Mouse (Mus musculus): ENCODE data around the gene Slc2a2. TPM values are rescaled to one million over a fixed set of nuclear protein-coding genes. Genes with fewer than 3 reads are reported as not detected.

Gene Slc2a2
- polyA plus RNA-seq (2014; fragmentation: Nextera tagmentation; extraction: Ambion mirVana): 0.11 TPM in 1 of 2 replicates, not detected in the other

DNA sequence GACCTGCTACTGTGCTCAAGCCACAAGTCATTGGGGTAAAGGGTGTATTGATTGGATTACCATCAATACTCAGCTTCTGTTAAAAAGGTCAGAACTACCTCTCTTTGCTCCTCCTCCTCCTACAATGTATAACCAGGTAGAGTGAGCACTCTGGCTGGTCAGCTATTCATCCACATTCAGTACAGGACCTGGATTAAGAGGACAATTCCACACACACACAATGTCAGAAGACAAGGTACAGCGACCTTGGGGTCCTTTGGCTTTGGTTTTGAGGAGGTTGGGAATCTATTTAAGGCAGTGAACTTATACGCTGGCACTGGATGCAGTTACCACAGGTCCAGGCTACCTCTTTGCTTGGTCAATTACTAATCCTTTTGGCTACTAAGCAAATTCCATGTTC is at the start of gene Slc2a2:
Gene Slc2a2, plus strand, starts transcription at position 107 of the 400 bp plus-strand sequence.
- H3K4me1 ChIP-seq (ENCODE audit: control insufficient read depth, insufficient read depth, low read length): no peaks in the 10 kb centered on the region
- no peak within 1 kb of the TSS for H3K4me2 ChIP-seq (ENCODE audit: low read depth, severe bottlenecking)
- no peak within 1 kb of the TSS for H3K27ac ChIP-seq (replicated peaks; ENCODE audit: low read depth, low read length)
- 90% methylated on average over 2 of the region's 2 CpGs for WGBS
- no peaks in the 10 kb centered on the region for H3K36me3 ChIP-seq (ENCODE audit: control insufficient read depth, insufficient read depth, low read length)
- H3K27me3 ChIP-seq (ENCODE audit: control insufficient read depth, insufficient read depth, low read length): no peaks in the 10 kb centered on the region
- H3K9ac ChIP-seq (ENCODE audit: low read length): no peak within 1 kb of the TSS
- H3K9me3 ChIP-seq (ENCODE audit: control insufficient read depth, low read length): no peaks in the 10 kb centered on the region
- DNase-seq (ENCODE audit: low spot score) (no peak), ATAC-seq (ENCODE audit: insufficient number of reproducible peaks, low FRiP score, low TSS enrichment, low read depth) (no peak)
- no peak within 1 kb of the TSS for H3K4me3 ChIP-seq (ENCODE audit: low read depth, low read length)

DNA sequence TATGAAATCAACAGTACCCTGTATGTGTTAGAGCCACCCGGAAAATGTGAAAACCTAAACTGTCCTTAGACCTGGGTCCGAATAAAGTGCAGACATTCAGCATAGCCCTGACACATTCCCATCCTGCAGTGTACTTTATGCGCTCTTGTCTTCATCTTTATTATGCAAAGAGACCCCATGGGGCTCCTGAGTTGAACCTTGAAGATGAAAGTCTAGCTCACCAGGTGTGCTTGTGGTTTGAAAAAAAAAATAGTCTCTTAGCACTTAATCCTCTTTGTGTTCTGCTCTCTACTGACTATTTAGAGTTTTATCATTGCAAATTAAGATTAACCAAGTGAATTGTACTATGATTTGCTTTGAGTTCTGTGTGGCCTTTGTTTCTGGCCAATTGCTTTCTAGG is 45.1 kb upstream of the Slc2a2 start:
- DNase-seq (ENCODE audit: low spot score) (no peak), ATAC-seq (ENCODE audit: insufficient number of reproducible peaks, low FRiP score, low TSS enrichment, low read depth) (no peak)
- Histone ChIP-seq H3K9ac (ENCODE audit: low read length) (no peak overlapping the region), H3K4me3 (ENCODE audit: low read depth, low read length) (no peak overlapping the region), H3K36me3 (ENCODE audit: control insufficient read depth, insufficient read depth, low read length) (no peaks in the 10 kb centered on the region), H3K27me3 (ENCODE audit: control insufficient read depth, insufficient read depth, low read length) (no peaks in the 10 kb centered on the region), H3K4me2 (ENCODE audit: low read depth, severe bottlenecking) (no peak overlapping the region), H3K9me3 (ENCODE audit: control insufficient read depth, low read length) (no peaks in the 10 kb centered on the region), H3K4me1 (ENCODE audit: control insufficient read depth, insufficient read depth, low read length) (no peaks in the 10 kb centered on the region), H3K27ac (replicated peaks; ENCODE audit: low read depth, low read length) (no peak overlapping the region)
- WGBS: 66% methylated on average over 3 of the region's 3 CpGs

DNA sequence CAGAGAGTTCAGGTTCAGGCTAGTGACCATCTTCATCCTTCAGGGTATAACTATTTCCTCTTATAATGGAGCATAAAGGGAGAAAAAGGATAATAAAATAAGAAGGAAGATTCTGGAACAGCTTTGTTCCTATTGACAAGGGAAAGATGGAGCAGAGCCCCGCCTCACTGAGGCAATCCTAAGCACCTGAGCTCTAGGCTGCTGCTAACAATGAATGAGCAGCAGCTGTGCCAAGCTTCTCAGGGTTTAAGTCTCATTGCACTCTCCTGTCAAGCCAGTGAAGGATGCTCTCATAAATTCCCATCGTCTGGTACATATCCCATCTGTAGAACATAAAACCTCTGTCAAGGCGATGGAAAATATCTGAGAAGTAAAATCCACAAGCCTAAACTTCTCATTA is 44.7 kb upstream of the Slc2a2 start:
- no peak overlapping the region for H3K4me3 ChIP-seq (ENCODE audit: low read depth, low read length)
- no peaks in the 10 kb centered on the region for H3K36me3 ChIP-seq (ENCODE audit: control insufficient read depth, insufficient read depth, low read length)
- H3K9ac ChIP-seq (ENCODE audit: low read length): no peak overlapping the region
- H3K27ac ChIP-seq (replicated peaks; ENCODE audit: low read depth, low read length): no peak overlapping the region
- H3K4me2 ChIP-seq (ENCODE audit: low read depth, severe bottlenecking): no peak overlapping the region
- 67% methylated on average over 3 of the region's 3 CpGs for WGBS
- H3K27me3 ChIP-seq (ENCODE audit: control insufficient read depth, insufficient read depth, low read length): no peaks in the 10 kb centered on the region
- H3K4me1 ChIP-seq (ENCODE audit: control insufficient read depth, insufficient read depth, low read length): no peaks in the 10 kb centered on the region
- no peak for ATAC-seq (ENCODE audit: insufficient number of reproducible peaks, low FRiP score, low TSS enrichment, low read depth)
- no peaks in the 10 kb centered on the region for H3K9me3 ChIP-seq (ENCODE audit: control insufficient read depth, low read length)
- no peak for DNase-seq (ENCODE audit: low spot score)

DNA sequence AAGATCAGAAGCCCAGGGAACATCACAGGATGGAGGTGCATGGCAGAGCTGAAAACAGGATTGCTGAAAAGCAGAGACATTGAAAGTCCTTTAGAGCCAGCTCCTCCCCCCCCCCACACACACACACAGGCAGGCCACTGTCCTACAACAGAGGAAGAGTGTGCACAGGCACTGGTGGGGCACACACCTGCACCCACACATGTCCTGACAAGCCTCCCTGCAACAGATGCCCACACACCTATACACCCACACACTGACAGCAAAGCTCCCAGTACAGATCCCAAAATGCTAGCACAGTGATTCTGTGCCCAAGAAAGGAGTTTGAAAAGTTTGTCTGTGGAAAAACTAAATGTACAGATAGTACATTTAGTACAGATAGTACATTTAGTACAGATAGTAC is 43.0 kb upstream of the Slc2a2 start:
- Histone ChIP-seq H3K27ac (replicated peaks; ENCODE audit: low read depth, low read length) (no peak overlapping the region), H3K27me3 (ENCODE audit: control insufficient read depth, insufficient read depth, low read length) (no peaks in the 10 kb centered on the region), H3K9ac (ENCODE audit: low read length) (no peak overlapping the region), H3K4me3 (ENCODE audit: low read depth, low read length) (no peak overlapping the region), H3K9me3 (ENCODE audit: control insufficient read depth, low read length) (no peaks in the 10 kb centered on the region), H3K36me3 (ENCODE audit: control insufficient read depth, insufficient read depth, low read length) (no peaks in the 10 kb centered on the region), H3K4me2 (ENCODE audit: low read depth, severe bottlenecking) (no peak overlapping the region), H3K4me1 (ENCODE audit: control insufficient read depth, insufficient read depth, low read length) (no peaks in the 10 kb centered on the region)
- ATAC-seq (ENCODE audit: insufficient number of reproducible peaks, low FRiP score, low TSS enrichment, low read depth): no peak
- no peak for DNase-seq (ENCODE audit: low spot score)

DNA sequence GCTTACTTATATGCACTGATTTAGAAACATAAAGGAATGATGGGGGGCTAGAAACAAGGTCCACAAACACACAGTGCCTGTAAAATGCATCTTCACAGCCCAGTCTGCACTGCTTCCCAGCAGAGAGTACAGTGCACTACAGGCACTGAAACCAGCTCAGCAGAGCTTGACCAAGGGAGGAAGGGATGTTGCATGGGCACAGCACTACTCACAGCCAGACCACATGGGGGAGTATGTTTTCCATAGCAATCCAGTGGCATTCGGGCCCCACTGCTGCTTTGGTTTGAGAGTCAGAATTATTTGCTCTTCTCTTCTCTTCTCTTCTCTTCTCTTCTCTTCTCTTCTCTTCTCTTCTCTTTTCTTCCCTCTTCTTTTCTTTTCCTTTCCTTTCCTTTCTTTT is 39.4 kb upstream of the Slc2a2 start:
- H3K27me3 ChIP-seq (ENCODE audit: control insufficient read depth, insufficient read depth, low read length): no peaks in the 10 kb centered on the region
- H3K36me3 ChIP-seq (ENCODE audit: control insufficient read depth, insufficient read depth, low read length): no peaks in the 10 kb centered on the region
- H3K9ac ChIP-seq (ENCODE audit: low read length): no peak overlapping the region
- H3K27ac ChIP-seq (replicated peaks; ENCODE audit: low read depth, low read length): no peak overlapping the region
- H3K9me3 ChIP-seq (ENCODE audit: control insufficient read depth, low read length): no peaks in the 10 kb centered on the region
- H3K4me1 ChIP-seq (ENCODE audit: control insufficient read depth, insufficient read depth, low read length): no peaks in the 10 kb centered on the region
- ATAC-seq (ENCODE audit: insufficient number of reproducible peaks, low FRiP score, low TSS enrichment, low read depth) (no peak), DNase-seq (ENCODE audit: low spot score) (no peak)
- 50% methylated on average over 1 of the region's 1 CpGs for WGBS
- H3K4me2 ChIP-seq (ENCODE audit: low read depth, severe bottlenecking): no peak overlapping the region
- no peak overlapping the region for H3K4me3 ChIP-seq (ENCODE audit: low read depth, low read length)

DNA sequence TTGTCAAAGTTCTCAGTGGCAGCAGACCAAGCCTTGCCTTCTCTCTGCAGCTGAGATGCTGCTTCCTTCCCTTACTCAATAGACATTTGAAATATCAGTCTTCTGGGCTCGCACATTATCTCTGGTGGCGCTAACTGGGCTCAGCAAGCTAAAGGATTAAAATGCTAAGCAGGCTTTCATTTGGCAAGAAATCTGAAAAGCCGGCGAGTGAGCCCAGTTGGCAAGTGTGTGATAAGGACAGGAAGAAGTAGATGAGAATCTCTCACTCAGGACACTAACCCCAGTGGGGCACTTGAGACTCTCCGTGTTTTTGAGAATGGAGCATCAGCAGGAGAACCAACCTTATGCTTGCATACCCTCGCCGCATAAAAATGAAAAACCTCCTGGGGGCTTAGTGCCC is 16.9 kb upstream of the Slc2a2 start:
- 91% methylated on average over 7 of the region's 7 CpGs for WGBS
- Histone ChIP-seq H3K9ac (ENCODE audit: low read length) (no peak overlapping the region), H3K27ac (replicated peaks; ENCODE audit: low read depth, low read length) (no peak overlapping the region), H3K27me3 (ENCODE audit: control insufficient read depth, insufficient read depth, low read length) (no peaks in the 10 kb centered on the region), H3K9me3 (ENCODE audit: control insufficient read depth, low read length) (no peaks in the 10 kb centered on the region), H3K4me3 (ENCODE audit: low read depth, low read length) (no peak overlapping the region), H3K4me2 (ENCODE audit: low read depth, severe bottlenecking) (no peak overlapping the region), H3K36me3 (ENCODE audit: control insufficient read depth, insufficient read depth, low read length) (no peaks in the 10 kb centered on the region), H3K4me1 (ENCODE audit: control insufficient read depth, insufficient read depth, low read length) (0 out of 2 replicates have a peak, but pooled peaks cover 3% of the 10 kb centered on the region)
- DNase-seq (ENCODE audit: low spot score) (no peak), ATAC-seq (ENCODE audit: insufficient number of reproducible peaks, low FRiP score, low TSS enrichment, low read depth) (no peak)

DNA sequence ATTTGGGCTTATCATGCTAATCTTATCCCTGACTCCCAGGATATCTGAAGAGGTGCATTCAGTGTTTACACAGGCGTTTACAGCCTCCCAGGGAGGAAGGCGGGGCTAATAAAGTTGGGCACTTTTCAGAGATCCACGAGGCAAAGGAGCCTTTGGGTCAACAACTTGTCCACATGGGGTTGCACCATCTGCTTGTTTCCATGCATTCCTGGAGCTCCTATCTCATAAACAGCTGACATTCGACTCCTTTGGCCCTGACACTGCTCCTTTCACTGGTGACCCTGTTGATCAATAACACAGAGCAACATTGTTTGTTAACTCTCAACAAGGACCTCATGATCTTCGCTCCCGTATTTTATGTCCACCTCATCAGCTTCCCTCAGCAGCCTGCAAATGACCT is 15.8 kb upstream of the Slc2a2 start:
- H3K27me3 ChIP-seq (ENCODE audit: control insufficient read depth, insufficient read depth, low read length): no peaks in the 10 kb centered on the region
- 26% methylated on average over 6 of the region's 6 CpGs for WGBS
- DNase-seq (ENCODE audit: low spot score): no peak
- no peak overlapping the region for H3K9ac ChIP-seq (ENCODE audit: low read length)
- 0 out of 2 replicates have a peak, but pooled peaks cover 3% of the 10 kb centered on the region for H3K4me1 ChIP-seq (ENCODE audit: control insufficient read depth, insufficient read depth, low read length)
- ATAC-seq (ENCODE audit: insufficient number of reproducible peaks, low FRiP score, low TSS enrichment, low read depth): no peak
- no peaks in the 10 kb centered on the region for H3K9me3 ChIP-seq (ENCODE audit: control insufficient read depth, low read length)
- no peak overlapping the region for H3K4me3 ChIP-seq (ENCODE audit: low read depth, low read length)
- H3K27ac ChIP-seq (replicated peaks; ENCODE audit: low read depth, low read length): no peak overlapping the region
- H3K4me2 ChIP-seq (ENCODE audit: low read depth, severe bottlenecking): no peak overlapping the region
- no peaks in the 10 kb centered on the region for H3K36me3 ChIP-seq (ENCODE audit: control insufficient read depth, insufficient read depth, low read length)

DNA sequence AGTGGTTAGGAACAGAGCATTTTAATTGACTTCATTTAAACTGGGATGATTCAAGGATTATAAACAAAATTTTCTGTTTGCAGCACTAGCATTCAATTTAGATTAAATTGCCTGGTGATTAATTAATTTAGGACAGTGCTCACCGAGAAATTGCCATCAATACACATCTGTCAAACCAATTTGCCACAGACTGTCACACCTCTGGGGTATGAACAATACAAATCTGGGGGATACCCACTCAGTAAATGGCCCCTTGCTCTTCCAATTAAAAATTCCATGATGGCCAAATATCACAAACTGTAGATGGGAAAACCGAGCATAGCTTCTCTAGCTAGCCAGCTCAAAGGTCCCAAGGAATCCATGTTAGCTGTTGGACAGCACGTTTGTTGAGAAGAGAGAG is 15.3 kb upstream of the Slc2a2 start:
- Histone ChIP-seq H3K4me3 (ENCODE audit: low read depth, low read length) (no peak overlapping the region), H3K4me2 (ENCODE audit: low read depth, severe bottlenecking) (no peak overlapping the region), H3K4me1 (ENCODE audit: control insufficient read depth, insufficient read depth, low read length) (0 out of 2 replicates have a peak, but pooled peaks cover 3% of the 10 kb centered on the region), H3K9ac (ENCODE audit: low read length) (no peak overlapping the region), H3K27me3 (ENCODE audit: control insufficient read depth, insufficient read depth, low read length) (no peaks in the 10 kb centered on the region), H3K36me3 (ENCODE audit: control insufficient read depth, insufficient read depth, low read length) (no peaks in the 10 kb centered on the region), H3K27ac (replicated peaks; ENCODE audit: low read depth, low read length) (no peak overlapping the region), H3K9me3 (ENCODE audit: control insufficient read depth, low read length) (no peaks in the 10 kb centered on the region)
- ATAC-seq (ENCODE audit: insufficient number of reproducible peaks, low FRiP score, low TSS enrichment, low read depth) (no peak), DNase-seq (ENCODE audit: low spot score) (no peak)
- 82% methylated on average over 3 of the region's 3 CpGs for WGBS

DNA sequence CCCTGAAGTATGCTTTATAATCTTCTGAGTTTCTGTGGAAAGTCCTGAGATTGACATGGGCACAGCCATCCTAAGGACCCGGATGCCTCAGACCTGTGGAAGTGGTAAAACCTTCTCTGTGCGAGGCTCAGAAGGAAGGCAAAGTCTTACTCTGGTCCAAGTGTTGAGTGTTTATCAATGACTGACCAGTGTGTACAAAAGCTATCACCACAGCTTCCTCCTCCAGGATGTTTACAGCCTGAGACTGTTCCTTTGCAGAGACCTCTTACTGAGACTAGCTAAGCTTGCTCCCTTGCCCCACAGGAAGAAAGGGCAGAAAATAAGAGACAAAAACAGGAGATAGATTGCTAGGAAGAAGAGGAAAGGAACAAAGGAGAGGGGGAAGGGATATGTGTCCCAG is 12.2 kb upstream of the Slc2a2 start:
- Histone ChIP-seq H3K9me3 (ENCODE audit: control insufficient read depth, low read length) (no peaks in the 10 kb centered on the region), H3K4me1 (ENCODE audit: control insufficient read depth, insufficient read depth, low read length) (0 out of 2 replicates have a peak, but pooled peaks cover 3% of the 10 kb centered on the region), H3K36me3 (ENCODE audit: control insufficient read depth, insufficient read depth, low read length) (no peaks in the 10 kb centered on the region), H3K27me3 (ENCODE audit: control insufficient read depth, insufficient read depth, low read length) (no peaks in the 10 kb centered on the region), H3K9ac (ENCODE audit: low read length) (no peak overlapping the region), H3K27ac (replicated peaks; ENCODE audit: low read depth, low read length) (no peak overlapping the region), H3K4me2 (ENCODE audit: low read depth, severe bottlenecking) (no peak overlapping the region), H3K4me3 (ENCODE audit: low read depth, low read length) (no peak overlapping the region)
- ATAC-seq (ENCODE audit: insufficient number of reproducible peaks, low FRiP score, low TSS enrichment, low read depth) (no peak), DNase-seq (ENCODE audit: low spot score) (no peak)
- WGBS: 93% methylated on average over 2 of the region's 2 CpGs
